Mouse (Mus musculus) spleen, postnatal 4 days (tissue): ENCODE measurements around the gene Rnls.

ENCODE experiments used
- DNase-seq, 2 experiments: peaks; one replicate each; pipeline ENCODE4 v3.0.0; 2022; ENCODE audit warnings: low spot score in 2 of 2

Rnls gene

GRCm38 (mm10) chr19:33102783-33103139 lies 289.3 kb downstream of the Rnls start:
- peak in 1 of 2 experiments; percentile 41 for DNase-seq

- no peak for DNase-seq
Measured at GRCm38 (mm10) chr19:33102008-33102782, 289.9 kb downstream of the Rnls start.

GRCm38 (mm10) chr19:33101093-33102007 lies 290.7 kb downstream of the Rnls start:
- peak in 1 of 2 experiments; percentile 32 for DNase-seq

DNA sequence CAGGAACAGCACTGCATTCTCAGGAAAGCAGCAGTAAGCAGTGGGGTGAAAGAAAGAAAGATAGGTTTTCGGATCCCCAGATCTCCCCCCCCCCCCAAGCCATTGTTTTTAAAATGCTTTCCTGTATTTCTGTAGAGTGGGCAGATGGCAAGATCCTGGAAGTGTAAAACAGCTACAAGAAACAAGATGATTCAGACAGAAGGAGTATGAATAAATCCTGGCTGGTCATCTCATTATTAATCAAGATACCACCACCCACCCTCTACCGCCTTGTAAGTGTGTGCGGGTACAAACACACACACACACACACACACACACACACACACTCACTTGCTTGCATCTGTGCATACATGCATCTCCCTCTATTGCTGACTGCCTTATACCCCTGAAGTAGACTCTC lies 291.5 kb downstream of the Rnls start:
- DNase-seq: no peak

- no peak for DNase-seq
Measured at GRCm38 (mm10) chr19:33100031-33100430, 292.1 kb downstream of the Rnls start.

GRCm38 (mm10) chr19:33099201-33099788 lies 292.8 kb downstream of the Rnls start:
- DNase-seq: no peak

DNA sequence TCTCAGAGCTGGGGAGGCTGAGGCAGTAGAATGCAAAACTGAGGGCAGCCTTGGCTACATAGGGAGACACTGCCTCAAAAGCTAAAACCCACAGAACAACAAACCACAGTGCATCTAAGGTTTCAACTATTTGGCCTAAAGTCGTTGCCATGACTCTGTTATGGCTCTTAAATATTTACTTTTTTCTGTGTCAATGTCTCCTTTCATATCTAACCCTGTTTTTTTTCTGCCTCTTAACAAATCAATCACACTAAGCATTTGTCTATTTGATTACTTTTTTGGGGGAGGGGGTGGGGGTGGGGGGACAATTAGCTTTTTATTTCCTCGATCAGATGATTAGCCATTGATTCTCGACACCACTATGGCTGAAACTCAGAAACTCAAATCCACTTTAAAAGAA lies 294.4 kb downstream of the Rnls start:
- DNase-seq: no peak

GRCm38 (mm10) chr19:33096581-33096980 lies 295.5 kb downstream of the Rnls start:
- no peak for DNase-seq

- no peak for DNase-seq
Measured at GRCm38 (mm10) chr19:33092575-33092974, 299.5 kb downstream of the Rnls start.

- DNase-seq: no peak
Measured at GRCm38 (mm10) chr19:33091324-33091723, 300.8 kb downstream of the Rnls start.

DNA sequence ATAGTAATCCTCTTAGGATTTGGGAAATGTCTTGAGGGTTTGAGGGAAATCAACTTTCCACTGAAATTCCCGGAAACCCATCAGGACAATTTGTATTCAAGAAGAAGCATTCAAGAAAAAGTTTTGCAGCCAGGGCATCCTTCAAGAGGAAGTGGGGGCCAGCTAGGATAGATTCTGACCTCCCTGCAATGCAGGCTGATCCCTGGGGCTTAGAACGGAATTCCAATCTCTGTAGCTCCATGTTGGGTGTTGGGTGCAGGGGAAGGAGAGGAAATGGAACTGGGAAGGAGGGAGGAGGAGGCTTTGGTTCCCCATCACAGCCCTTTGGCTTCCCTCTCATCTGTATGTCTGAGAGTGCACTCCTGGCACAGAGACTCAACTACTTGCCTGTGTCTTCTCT lies 303.2 kb downstream of the Rnls start:
- DNase-seq: no peak

DNA sequence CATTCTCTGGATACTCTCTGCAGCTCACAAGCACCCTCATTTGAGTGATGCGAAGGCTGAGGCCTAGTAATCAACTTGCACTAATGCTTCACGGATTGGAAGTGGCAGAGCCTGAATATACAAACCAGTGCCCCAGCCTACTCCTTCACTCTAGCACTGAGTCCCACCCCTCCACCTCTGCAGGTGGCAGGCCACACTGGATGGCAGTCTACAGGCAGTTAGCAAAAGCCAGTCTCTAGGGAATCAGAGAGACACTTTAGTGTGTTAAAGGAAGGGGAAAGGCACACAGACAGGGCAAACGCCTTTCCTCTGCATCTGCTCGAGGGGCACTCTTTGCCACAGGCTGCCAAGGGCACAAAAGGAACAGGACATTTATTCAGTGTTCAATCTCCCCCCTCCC lies 304.1 kb downstream of the Rnls start:
- DNase-seq: no peak
